Mouse (Mus musculus): ENCODE measurements around the gene Slc51b.

GRCm38 (mm10) chr9:65405184-65405449, 17.6 kb downstream of the Slc51b start:
- TF ChIP-seq CTCF (IDR thresholded peaks at IDR 0.05; ENCODE audit: low read depth) (no peak), EP300 (IDR thresholded peaks at IDR 0.05; ENCODE audit: low read depth) (no peak)

Data from heart, postnatal 0 days (tissue).